Mouse (Mus musculus): Measurements from ENCODE around the gene Bcl7a.

DNA sequence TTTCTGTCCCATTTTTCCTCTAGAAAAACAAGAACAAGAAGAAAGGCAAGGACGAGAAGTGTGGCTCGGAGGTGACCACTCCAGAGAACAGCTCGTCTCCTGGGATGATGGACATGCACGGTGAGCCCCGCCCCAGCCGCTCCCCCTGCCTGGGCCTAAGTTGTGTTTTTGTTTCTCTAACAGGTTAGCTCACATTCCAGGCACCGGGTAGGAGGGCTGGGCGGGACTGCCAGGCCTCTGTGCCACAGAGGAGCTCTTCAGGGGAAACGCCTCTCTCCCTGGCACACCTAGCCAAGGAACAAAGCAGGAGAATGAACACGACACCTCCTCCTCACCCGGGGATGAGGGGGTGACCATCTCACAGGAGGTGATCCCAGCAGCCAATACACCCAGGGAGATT, 12.3 kb downstream of the Bcl7a start:
- TF ChIP-seq CTCF (conservative IDR thresholded peaks at IDR 0.05; ENCODE audit: insufficient read depth, insufficient read length, low read depth, low read length) (no peak), POLR2A (IDR thresholded peaks at IDR 0.05; ENCODE audit: low read depth, low read length) (no peak)

All from kidney, adult 2 months (tissue).